Mouse (Mus musculus) kidney, adult 2 months (tissue): Measurements from ENCODE around the gene Aimp2. TPM values are rescaled to one million over a fixed set of nuclear protein-coding genes. Genes with fewer than 3 reads are reported as not detected.

ENCODE experiments used
- DNase-seq: peaks from one replicate; pipeline ENCODE4 v3.0.0; 2021
- H3K27ac ChIP-seq: fragments of 200-500 bp; 2 replicates; pipeline ENCODE4 v1.5.1; 2012; ENCODE audit warnings: low read depth, low read length, control low read depth, inconsistent platforms; ENCODE audit not compliant: insufficient read depth
- H3K27me3 ChIP-seq: fragments of 200-500 bp; replicated peaks from 2 replicates; pipeline ENCODE4 v1.6.1; 2012; ENCODE audit warnings: mild to moderate bottlenecking, moderate library complexity, low read length, inconsistent platforms; ENCODE audit not compliant: control insufficient read depth, insufficient read depth
- H3K36me3 ChIP-seq: fragments of 200-500 bp; 2 replicates; pipeline ENCODE4 v1.6.1; 2012; ENCODE audit warnings: mild to moderate bottlenecking, moderate library complexity, low read length, inconsistent platforms; ENCODE audit not compliant: control insufficient read depth, insufficient read depth
- H3K4me1 ChIP-seq: fragments of 200-500 bp; 2 replicates; pipeline ENCODE4 v1.6.1; 2011; ENCODE audit warnings: low read length; ENCODE audit not compliant: control insufficient read depth, insufficient read depth
- H3K4me3 ChIP-seq: fragments of 200-500 bp; 2 replicates; pipeline ENCODE4 v1.5.1; 2011; ENCODE audit warnings: mild to moderate bottlenecking, low read depth, low read length, control low read depth; ENCODE audit not compliant: insufficient read depth
- CTCF ChIP-seq: fragments of 200-500 bp; conservative IDR thresholded peaks from 2 replicates; pipeline ENCODE4 v1.5.1; 2011; ENCODE audit warnings: low read depth, mild to moderate bottlenecking, control low read depth, low read length, moderate library complexity, mixed read lengths; ENCODE audit not compliant: insufficient read depth, insufficient read length
- POLR2A ChIP-seq: fragments of 200-500 bp; IDR thresholded peaks from one replicate; pipeline ENCODE4 v1.6.1; 2011; ENCODE audit warnings: low read depth, low read length, control low read depth
- WGBS: fragments of 180-500 bp; shearing (Covaris S2); methylation state at CpG from one replicate; pipeline ENCODE4 v1.1.7; 2018; 5-methylcytosine and 5-hydroxymethylcytosine counted together
- polyA plus RNA-seq: library from polyadenylated mRNA; depleted of rRNA; stranded (reverse); fragments of >200 nt; gene quantifications from 2 replicates; pipeline ENCODE4 v1.2.3, GENCODE M21; 2012; rRNA removed

Aimp2 gene
- polyA plus RNA-seq, 1 experiment, result 41.9 TPM

DNA sequence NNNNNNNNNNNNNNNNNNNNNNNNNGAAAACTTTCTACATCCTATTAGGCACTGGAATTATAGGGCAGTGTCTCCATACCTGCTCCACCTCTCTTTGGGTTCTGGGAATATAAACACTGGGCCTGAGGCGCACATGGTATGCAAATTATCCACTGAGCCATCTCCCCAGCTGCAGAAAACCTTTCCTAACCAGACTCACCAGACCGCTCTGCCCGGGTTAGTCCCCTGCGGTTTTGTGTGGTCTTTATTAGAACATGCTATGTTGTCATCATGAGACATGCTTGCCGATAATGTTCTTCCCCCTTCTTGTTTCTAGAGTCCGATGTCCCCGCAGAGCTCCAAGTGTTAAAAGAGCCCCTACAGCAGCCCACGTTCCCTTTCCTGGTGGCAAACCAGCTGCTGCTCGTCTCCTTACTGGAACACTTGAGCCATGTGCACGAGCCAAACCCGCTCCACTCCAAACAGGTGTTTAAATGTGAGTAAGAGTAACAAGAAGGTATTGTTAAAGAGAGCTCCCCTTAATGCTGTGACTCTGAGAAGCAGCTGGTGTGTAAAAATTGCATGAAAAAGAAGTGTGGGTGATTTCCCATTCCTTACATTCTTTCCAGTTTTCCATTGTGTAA is 38.0 kb downstream of the Aimp2 start:
- Histone ChIP-seq H3K27ac (no peak overlapping the region), H3K27me3 (no peaks in the 10 kb centered on the region), H3K4me3 (no peak overlapping the region), H3K36me3 (no peaks in the 10 kb centered on the region; the same call in 1 of the 2 replicates), H3K4me1 (no peaks in the 10 kb centered on the region)
- TF ChIP-seq POLR2A (no peak), CTCF (no peak)
- 77% methylated on average over 11 of the region's 11 CpGs for WGBS
- DNase-seq, result no peak

Other genes starting within 250 kb of the Aimp2 start
- 3.9 and 4.3 TPM in 2 replicates for gene Usp42, start 177.6 kb downstream of the Aimp2 start, polyA plus RNA-seq
- gene Eif2ak1, start 92.1 kb downstream of the Aimp2 start, polyA plus RNA-seq, result 29.9 TPM in 2 replicates
- gene Ankrd61, start 12.2 kb downstream of the Aimp2 start, polyA plus RNA-seq, result 0.08 and 0.14 TPM in 2 replicates
- gene Pms2, start 117 bp upstream of the Aimp2 start, polyA plus RNA-seq, result 2.0 and 2.5 TPM in 2 replicates
- not detected in 2 replicates for gene Gm42421, start 18.3 kb upstream of the Aimp2 start, polyA plus RNA-seq
- gene Rsph10b, start 23.2 kb upstream of the Aimp2 start, polyA plus RNA-seq, result 0.31 and 0.61 TPM in 2 replicates
- gene Ccz1, start 105.0 kb upstream of the Aimp2 start, polyA plus RNA-seq, result 12.9 and 17.3 TPM in 2 replicates
- not detected in 2 replicates for gene Ocm, start 116.8 kb upstream of the Aimp2 start, polyA plus RNA-seq
- gene Lmtk2, start 190.6 kb upstream of the Aimp2 start, polyA plus RNA-seq, result 29.9 and 30.6 TPM in 2 replicates